Mouse (Mus musculus): ENCODE measurements around the gene Kars. TPM values are rescaled to one million over a fixed set of nuclear protein-coding genes. Genes with fewer than 3 reads are reported as not detected.
A peak's percentile ranks its signal among the peaks of the same experiment; 100 is the strongest.

The Kars gene
- total RNA-seq, 2 experiments from 2014 or later: 67.6 to 73.6 TPM

DNA sequence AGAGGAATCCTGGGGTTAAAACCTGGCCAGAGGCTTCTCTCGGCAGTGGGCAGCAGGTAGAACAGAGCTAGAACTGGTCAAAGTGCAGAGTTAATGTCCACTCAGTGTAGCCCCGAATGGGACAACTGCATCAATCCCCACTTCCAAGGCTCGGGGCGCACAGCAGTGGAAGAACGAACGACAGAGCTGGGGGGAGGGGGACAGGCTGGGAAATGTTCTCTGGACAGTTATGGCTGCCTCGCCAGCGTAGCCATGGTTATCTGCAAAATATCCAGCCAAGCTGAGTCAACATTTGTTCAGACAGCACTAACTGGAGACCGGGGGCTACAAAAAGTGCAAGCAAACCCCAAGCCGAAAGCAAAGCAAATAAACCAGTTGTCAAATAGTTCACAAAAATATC lies 33.0 kb downstream of the Kars start:
- TF ChIP-seq CTCF (IDR thresholded peaks at IDR 0.05): no peak
- DNase-seq (ENCODE audit: extremely low spot score in 1 of 2, low spot score in 2 of 2): no peak
- H3K27ac ChIP-seq: no peak overlapping the region
- no peak overlapping the region for H3K4me3 ChIP-seq
- intact Hi-C loops (cut with DNase I): no loop called here

DNA sequence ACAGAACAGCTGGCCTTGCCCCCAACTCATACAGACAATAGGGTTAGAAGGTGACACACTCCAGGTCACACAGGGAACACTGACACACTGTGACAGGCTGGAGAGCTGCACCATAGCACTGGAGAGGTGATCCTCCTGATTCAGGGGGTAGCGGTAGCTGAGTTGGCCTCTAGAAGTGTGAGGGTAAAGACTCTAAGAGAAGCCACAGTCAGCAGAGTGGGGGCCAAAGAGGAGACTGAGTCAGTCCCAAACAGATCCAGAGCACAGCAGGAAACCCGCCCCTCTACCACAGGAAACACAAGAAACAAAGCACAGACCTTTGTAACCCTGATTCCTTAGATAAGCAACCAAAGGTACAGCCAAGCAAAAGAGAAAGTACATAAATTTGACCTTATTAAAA lies 34.8 kb downstream of the Kars start:
- intact Hi-C loops (cut with DNase I): no loop called here
- TF ChIP-seq CTCF (IDR thresholded peaks at IDR 0.05): no peak
- no peak for DNase-seq (ENCODE audit: extremely low spot score in 1 of 2, low spot score in 2 of 2)
- H3K4me3 ChIP-seq: no peak overlapping the region
- H3K27ac ChIP-seq: no peak overlapping the region

DNA sequence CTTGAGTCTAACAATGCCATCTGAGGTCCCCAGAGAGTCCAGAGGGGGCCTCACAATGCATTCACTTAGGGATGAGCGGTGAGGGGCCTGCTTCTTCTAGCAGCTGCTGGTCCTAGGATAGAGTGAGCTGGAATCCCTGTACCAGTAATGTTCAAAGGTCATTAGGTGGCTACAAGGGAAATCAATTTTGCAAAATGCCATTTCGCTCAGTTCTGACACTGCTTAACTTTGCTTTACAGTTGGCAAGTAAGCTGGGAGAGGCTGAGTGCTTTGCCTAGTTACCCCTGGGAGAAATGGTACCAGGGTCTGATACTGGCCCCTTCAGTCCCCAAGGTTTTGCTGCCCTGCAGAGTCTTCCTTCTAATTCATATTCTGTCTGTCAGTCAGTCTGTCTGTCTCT lies 35.4 kb downstream of the Kars start:
- DNase-seq (ENCODE audit: extremely low spot score in 1 of 2, low spot score in 2 of 2): no peak
- Histone ChIP-seq H3K4me3 (no peak overlapping the region), H3K27ac (no peak overlapping the region)
- no peak for TF ChIP-seq CTCF (IDR thresholded peaks at IDR 0.05)
- intact Hi-C loops (cut with DNase I): no loop called here

DNA sequence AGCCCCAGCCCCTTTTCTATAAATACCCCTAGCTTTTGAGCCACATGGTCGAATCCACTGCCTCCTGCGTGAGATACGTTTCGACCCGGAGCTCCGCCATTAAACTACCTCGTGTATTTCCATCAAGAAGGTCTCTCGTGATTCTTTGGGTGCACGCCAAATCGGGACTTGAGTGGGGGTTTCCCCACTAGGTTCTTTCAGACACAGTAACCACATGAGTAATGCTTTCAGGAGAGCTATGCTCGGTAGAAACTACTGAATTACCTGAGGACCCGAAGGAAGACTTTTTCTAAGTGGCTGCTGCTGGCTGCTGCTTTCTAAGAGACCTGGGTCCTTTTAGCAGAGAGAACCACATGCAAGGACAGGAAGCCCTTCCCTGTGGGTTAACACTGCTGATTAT lies 37.0 kb downstream of the Kars start:
- no peak for DNase-seq (ENCODE audit: extremely low spot score in 1 of 2, low spot score in 2 of 2)
- intact Hi-C loops (cut with DNase I): no loop called here
- no peak for TF ChIP-seq CTCF (IDR thresholded peaks at IDR 0.05)
- no peak overlapping the region for H3K4me3 ChIP-seq
- H3K27ac ChIP-seq: no peak overlapping the region

DNA sequence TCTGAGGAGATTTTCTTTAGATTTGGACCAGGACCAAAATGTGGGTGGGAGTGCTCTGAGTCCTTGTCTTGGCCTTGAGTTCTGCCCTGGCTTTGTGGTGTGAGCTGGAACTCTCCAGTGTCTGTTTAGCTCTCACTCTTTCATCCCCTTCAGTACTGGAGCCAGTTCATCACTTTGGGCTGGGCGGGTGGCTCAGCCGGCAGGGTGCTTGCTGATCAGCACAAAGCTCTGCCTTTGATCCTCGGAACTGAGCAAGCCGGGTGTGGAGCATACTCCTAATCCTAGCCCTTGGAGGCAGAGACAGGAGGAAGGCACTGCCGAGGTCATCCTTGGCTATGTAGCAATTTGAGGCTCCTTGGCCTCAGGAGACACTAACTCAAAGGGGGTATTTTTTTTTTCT lies 42.1 kb downstream of the Kars start:
- TF ChIP-seq CTCF (IDR thresholded peaks at IDR 0.05): no peak
- intact Hi-C loops (cut with DNase I): no loop called here
- H3K4me3 ChIP-seq: no peak overlapping the region
- H3K27ac ChIP-seq: no peak overlapping the region
- DNase-seq (ENCODE audit: extremely low spot score in 1 of 2, low spot score in 2 of 2): no peak

DNA sequence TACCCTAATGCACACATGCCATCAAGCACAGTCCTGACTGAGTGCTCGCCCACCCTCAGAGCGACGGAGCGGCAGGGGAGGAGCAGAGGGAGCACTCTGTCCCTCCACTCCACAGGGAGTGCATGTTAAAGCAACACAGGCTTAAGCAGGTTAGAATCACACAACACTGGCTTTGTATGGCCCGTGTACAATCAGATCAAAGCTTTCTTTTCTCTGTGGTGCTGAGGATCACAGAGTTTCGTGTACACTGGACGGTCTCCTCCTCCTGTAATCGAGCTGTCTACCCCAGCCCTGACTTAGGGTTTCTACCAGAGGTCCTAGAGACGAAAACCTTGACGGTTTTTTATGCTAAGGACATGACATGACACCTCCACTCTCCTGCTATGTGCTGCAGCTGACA lies 42.6 kb downstream of the Kars start:
- DNase-seq (ENCODE audit: extremely low spot score in 1 of 2, low spot score in 2 of 2): no peak
- no peak for TF ChIP-seq CTCF (IDR thresholded peaks at IDR 0.05)
- Histone ChIP-seq H3K4me3 (no peak overlapping the region), H3K27ac (no peak overlapping the region)
- intact Hi-C loops (cut with DNase I): no loop called here

DNA sequence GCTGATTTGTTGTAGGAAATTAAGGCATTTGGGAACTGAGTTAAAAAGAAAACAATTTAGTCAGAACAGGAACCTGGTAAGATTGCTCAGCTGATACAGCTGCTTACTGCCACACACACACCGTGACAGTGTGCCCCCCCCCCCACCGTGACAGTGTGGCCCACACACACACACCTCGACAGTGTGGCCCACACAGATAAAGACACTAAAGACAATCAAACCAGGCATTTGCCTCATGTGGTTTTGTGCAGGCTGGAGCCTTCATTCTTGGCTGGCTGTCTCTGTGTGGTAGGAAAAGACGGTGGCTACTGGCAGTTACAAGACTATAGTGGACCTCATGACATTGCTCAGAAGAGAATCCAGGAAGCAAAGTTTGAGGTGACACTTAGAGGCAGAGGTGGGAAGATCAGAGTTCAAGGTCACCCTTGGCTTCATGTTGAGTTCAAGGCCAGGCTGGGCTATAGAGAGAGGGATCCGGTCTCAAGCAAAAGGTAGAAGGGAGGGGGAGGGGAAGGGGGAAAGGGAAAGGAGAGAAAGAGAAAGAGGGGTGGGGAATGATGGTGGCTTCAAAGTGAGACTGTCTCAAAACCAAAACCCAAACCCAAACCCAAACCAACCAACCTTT lies 43.8 kb downstream of the Kars start:
- no peak overlapping the region for H3K27ac ChIP-seq
- no peak overlapping the region for H3K4me3 ChIP-seq
- TF ChIP-seq CTCF (IDR thresholded peaks at IDR 0.05): no peak
- intact Hi-C loops (cut with DNase I): no loop called here
- DNase-seq (ENCODE audit: extremely low spot score in 1 of 2, low spot score in 2 of 2): no peak

DNA sequence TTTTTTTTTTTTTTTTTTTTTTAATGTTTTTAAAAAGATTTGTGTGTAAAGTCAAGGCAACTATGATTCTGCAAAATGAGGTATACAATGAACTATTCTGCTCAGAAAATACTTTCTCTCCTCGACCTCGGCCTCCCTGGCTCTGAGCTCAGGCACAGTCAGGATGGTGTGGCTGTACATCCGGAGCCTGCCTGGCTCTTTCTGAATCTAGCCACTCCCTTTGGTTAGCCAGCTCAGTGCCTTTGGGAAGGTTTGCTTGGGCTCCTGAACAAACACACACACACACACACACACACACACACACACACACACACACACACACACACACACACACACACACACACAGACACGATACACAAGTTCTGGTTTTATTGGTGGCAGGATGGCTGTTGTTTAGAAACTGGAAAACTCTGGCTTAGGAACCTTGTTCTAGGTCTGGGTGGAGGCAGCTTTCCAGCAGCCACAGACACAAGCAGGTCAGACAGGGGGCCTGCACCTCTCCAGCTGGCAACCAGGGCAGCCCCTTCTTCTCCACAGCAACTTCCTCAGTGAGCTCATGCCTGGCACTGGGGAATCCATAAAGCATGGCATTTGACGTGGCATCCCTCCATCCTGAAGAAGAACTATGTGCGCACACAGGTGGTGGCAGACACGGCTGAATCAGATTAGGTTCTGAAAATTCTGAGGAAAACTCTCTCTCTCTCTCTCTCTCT lies 46.1 kb downstream of the Kars start:
- Histone ChIP-seq H3K27ac (no peak overlapping the region), H3K4me3 (no peak overlapping the region)
- no peak for DNase-seq (ENCODE audit: extremely low spot score in 1 of 2, low spot score in 2 of 2)
- no peak for TF ChIP-seq CTCF (IDR thresholded peaks at IDR 0.05)
- intact Hi-C loops (cut with DNase I): no loop called here

DNA sequence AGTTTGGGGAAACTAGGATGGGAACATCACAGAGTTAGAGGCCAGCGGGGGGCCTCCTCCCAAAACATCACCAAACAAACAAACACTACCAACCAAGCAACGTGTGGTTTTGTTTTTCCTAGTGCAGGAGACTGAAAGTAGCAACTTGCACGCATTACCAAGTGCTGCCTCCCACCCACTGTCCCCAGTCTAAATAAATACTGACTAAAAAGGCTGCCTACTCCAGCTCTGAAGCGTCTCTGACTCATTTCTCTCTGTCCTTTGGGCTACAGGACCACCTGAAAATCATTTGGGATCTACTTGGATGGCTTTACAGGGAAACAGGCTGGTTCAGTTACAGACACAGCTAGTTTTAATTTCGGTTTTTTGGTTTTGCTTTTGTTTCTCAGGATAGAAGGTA lies 46.8 kb downstream of the Kars start:
- Histone ChIP-seq H3K4me3 (no peak overlapping the region), H3K27ac (no peak overlapping the region)
- no peak for TF ChIP-seq CTCF (IDR thresholded peaks at IDR 0.05)
- DNase-seq (ENCODE audit: extremely low spot score in 1 of 2, low spot score in 2 of 2): no peak
- intact Hi-C loops (cut with DNase I): no loop called here

DNA sequence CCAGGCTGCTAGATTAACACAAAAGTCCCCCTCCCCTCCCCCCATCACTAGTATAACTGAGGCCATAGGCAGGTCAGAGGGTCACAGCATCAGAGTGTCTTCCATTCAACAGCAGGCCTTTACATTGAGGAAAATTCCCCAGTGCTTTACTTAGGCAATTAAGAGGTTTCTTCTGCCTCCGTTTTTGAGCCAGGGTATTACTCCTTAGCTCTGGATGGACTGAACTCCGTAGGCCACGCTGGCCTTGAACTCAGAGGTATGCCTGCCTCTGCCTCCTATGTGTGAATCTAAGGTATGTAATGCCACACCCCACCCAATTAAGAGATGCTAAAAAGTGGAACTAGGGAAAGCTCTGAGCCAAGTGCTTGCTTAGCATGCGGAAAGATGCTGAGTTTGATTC lies 47.6 kb downstream of the Kars start:
- TF ChIP-seq CTCF (IDR thresholded peaks at IDR 0.05): no peak
- intact Hi-C loops (cut with DNase I): no loop called here
- no peak for DNase-seq (ENCODE audit: extremely low spot score in 1 of 2, low spot score in 2 of 2)
- Histone ChIP-seq H3K27ac (no peak overlapping the region), H3K4me3 (no peak overlapping the region)

DNA sequence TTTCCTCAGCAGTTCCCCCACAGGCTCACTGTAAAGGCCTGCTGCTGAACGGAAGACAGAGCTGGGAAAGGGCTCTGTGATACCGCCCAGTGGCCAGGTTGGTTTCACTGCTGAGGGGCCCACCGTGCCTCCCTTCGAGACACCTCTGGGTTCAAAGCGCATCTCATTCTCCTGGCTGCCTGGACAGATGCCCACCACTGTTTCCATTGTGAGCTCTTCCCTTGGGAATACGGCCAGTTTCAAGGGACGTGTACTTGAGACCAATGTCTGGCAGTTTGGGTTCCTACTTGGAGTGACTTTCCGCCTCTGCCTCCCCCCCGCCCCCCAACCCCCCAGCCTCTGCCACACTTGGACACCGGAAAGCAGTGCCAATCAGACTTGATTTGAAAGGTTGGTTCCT lies 48.0 kb downstream of the Kars start:
- no peak for DNase-seq (ENCODE audit: extremely low spot score in 1 of 2, low spot score in 2 of 2)
- intact Hi-C loops (cut with DNase I): no loop called here
- TF ChIP-seq CTCF (IDR thresholded peaks at IDR 0.05): no peak
- no peak overlapping the region for H3K27ac ChIP-seq
- H3K4me3 ChIP-seq: no peak overlapping the region

DNA sequence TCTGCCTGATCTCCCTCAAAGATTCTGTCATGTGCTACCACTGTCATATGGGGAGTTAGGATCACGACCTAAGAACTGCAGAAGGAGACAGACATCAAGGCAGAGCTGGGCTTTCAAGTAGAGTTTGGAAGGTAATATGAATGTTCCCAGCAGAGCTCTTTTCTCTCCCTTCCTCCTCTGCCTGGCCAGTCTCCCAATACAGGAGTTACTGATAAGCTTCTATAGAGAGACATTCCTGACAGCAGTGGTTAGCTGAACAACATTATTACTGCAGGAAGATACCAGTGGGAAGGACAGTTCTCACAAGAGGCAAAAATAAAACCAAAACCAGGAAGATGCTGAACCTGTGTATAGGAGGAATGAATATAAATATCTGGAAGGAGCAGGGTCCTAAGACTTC lies 48.5 kb downstream of the Kars start:
- Histone ChIP-seq H3K27ac (no peak overlapping the region), H3K4me3 (no peak overlapping the region)
- no peak for TF ChIP-seq CTCF (IDR thresholded peaks at IDR 0.05)
- no peak for DNase-seq (ENCODE audit: extremely low spot score in 1 of 2, low spot score in 2 of 2)
- intact Hi-C loops (cut with DNase I): no loop called here

DNA sequence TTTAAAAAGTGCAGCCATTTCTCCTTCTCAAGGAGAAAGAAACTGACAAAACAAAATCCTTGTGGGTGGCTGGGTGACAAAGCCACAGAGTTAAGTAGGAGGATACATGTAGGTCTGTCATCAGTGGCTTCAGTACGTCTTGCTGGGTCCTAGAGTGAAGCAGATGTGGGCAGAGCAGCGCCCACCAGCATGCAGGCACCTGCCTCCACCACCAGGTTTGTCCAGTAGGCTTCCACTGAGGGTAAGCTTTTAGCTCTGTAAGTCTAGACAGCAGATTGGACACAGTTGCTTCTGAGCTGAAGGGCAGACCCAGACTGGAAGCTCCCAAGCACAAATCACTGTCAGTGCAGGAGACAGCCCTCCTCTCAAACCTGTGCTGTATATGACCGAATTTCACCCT lies 49.8 kb downstream of the Kars start:
- intact Hi-C loops (cut with DNase I): no loop called here
- Histone ChIP-seq H3K4me3 (no peak overlapping the region), H3K27ac (no peak overlapping the region)
- peak; percentile 6 for TF ChIP-seq CTCF (IDR thresholded peaks at IDR 0.05)
- DNase-seq (ENCODE audit: extremely low spot score in 1 of 2, low spot score in 2 of 2): no peak
